Comparison of ENCODE assay signal across 9 mouse cellular contexts in the genomic region with DNA sequence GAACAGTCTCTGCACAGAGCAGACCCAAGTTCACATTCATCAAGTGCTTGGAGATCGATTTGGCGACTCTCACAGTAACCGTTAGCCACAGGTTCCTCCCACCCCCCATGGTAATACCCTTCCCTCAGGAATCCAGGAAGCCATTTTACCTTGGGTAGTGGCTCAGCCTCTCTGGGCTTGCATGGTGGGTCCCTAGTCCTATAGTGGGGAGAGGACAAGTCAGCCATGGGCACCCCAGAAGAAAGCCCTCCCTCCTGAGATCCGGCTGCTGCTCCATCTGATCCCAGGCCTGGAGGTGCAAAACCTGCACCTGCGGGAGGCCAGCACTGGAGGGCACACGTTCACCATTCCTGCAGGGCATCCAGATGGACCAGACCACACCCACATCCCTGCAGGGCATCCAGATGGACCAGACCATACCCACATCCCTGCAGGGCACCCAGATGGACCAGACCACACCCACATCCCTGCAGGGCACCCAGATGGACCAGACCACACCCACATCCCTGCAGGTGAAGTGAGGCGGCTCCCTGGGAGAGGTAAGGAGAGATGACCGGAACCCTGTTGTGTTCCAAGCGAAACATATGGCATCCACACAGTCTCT. TPM values are rescaled to one million over a fixed set of nuclear protein-coding genes. Genes with fewer than 3 reads are reported as not detected.
DNase-seq lines count a peak whose midpoint lies in the region; ATAC-seq lines count a peak whose summit lies in the region.
"Had no signal": no experiment of that assay in that cellular context is flagged by ENCODE, and none has a peak within 500 bp of the region (broad histone marks: within the 10 kb centered on the region; RNA-seq: fewer than 3 reads in every experiment).

No protein-coding gene starts in this region.

- H3K9ac ChIP-seq in midbrain, embryonic 11.5 days (ENCODE audit: low read length) = no peak overlapping the region
- H3K9ac ChIP-seq in midbrain, embryonic 14.5 days (replicated peaks; ENCODE audit: low read length) = no peak overlapping the region
- H3K9ac ChIP-seq in hindbrain, embryonic 16.5 days (ENCODE audit: low read depth, low read length) = no peak overlapping the region
- no peak overlapping the region for H3K9ac ChIP-seq in stomach, embryonic 14.5 days (replicated peaks; ENCODE audit: low read depth, low read length)

- H3K4me2 ChIP-seq in midbrain, embryonic 11.5 days = no peak overlapping the region
- no peak overlapping the region for H3K4me2 ChIP-seq in midbrain, embryonic 14.5 days (ENCODE audit: low read length)
- no peak overlapping the region for H3K4me2 ChIP-seq in hindbrain, embryonic 16.5 days (ENCODE audit: low read length)
- H3K4me2 ChIP-seq in stomach, embryonic 14.5 days (replicated peaks; ENCODE audit: low read depth, low read length) = no peak overlapping the region

- no peaks in the 10 kb centered on the region for H3K9me3 ChIP-seq in midbrain, embryonic 11.5 days (ENCODE audit: control insufficient read depth, low read length)
- no peaks in the 10 kb centered on the region for H3K9me3 ChIP-seq in midbrain, embryonic 14.5 days (ENCODE audit: control insufficient read depth, low read length)
- no peaks in the 10 kb centered on the region for H3K9me3 ChIP-seq in hindbrain, embryonic 16.5 days (ENCODE audit: control insufficient read depth, low read length)
- H3K9me3 ChIP-seq in stomach, embryonic 14.5 days (ENCODE audit: control insufficient read depth, low read depth, low read length) = no peaks in the 10 kb centered on the region

- WGBS in midbrain, embryonic 11.5 days = 56% methylated on average over 9 of the region's 9 CpGs
- WGBS in midbrain, embryonic 14.5 days = 60% methylated on average over 9 of the region's 9 CpGs
- WGBS in hindbrain, embryonic 16.5 days = 54% methylated on average over 9 of the region's 9 CpGs
- WGBS in stomach, embryonic 14.5 days = 53% methylated on average over 9 of the region's 9 CpGs

- H3K4me1 ChIP-seq in midbrain, embryonic 11.5 days (ENCODE audit: control insufficient read depth, insufficient read depth, low read length) = no peaks in the 10 kb centered on the region
- no peaks in the 10 kb centered on the region for H3K4me1 ChIP-seq in midbrain, embryonic 14.5 days (ENCODE audit: control insufficient read depth, insufficient read depth, low read length)
- H3K4me1 ChIP-seq in hindbrain, embryonic 16.5 days (ENCODE audit: control insufficient read depth, insufficient read depth, low read depth, low read length) = no peaks in the 10 kb centered on the region
- no peaks in the 10 kb centered on the region for H3K4me1 ChIP-seq in stomach, embryonic 14.5 days (ENCODE audit: control insufficient read depth, insufficient read depth, low read length)

- H3K27ac ChIP-seq in midbrain, embryonic 11.5 days (ENCODE audit: low read depth, low read length) = no peak overlapping the region
- H3K27ac ChIP-seq in midbrain, embryonic 14.5 days (replicated peaks; ENCODE audit: low read depth, low read length) = no peak overlapping the region
- no peak overlapping the region for H3K27ac ChIP-seq in hindbrain, embryonic 16.5 days (ENCODE audit: low read depth, low read length)
- H3K27ac ChIP-seq in stomach, embryonic 14.5 days (ENCODE audit: low read length) = no peak overlapping the region

- H3K27me3 ChIP-seq in midbrain, embryonic 11.5 days (ENCODE audit: control insufficient read depth, insufficient read depth, low read length) = no peaks in the 10 kb centered on the region
- H3K27me3 ChIP-seq in midbrain, embryonic 14.5 days (ENCODE audit: control insufficient read depth, insufficient read depth, low read length) = no peaks in the 10 kb centered on the region
- H3K27me3 ChIP-seq in hindbrain, embryonic 16.5 days (replicated peaks; ENCODE audit: control insufficient read depth, insufficient read depth, low read length) = no peaks in the 10 kb centered on the region; the same call in 1 of the 2 replicates
- H3K27me3 ChIP-seq in stomach, embryonic 14.5 days (ENCODE audit: control insufficient read depth, insufficient read depth, low read length) = no peaks in the 10 kb centered on the region
- H3K27me3 ChIP-seq: Patski had no signal

- DNase-seq in heart, postnatal 4 days = peak; percentile 20
- no peak for DNase-seq in heart, adult 11 months
- peak; percentile 73 for DNase-seq in midbrain, embryonic 11.5 days (ENCODE audit: low spot score, missing footprints)
- DNase-seq in midbrain, embryonic 14.5 days = no peak
- no peak for DNase-seq in urinary bladder, postnatal 14 days (ENCODE audit: low spot score)

- no peaks in the 10 kb centered on the region for H3K36me3 ChIP-seq in midbrain, embryonic 11.5 days (ENCODE audit: control insufficient read depth, insufficient read depth, low read length)
- H3K36me3 ChIP-seq in midbrain, embryonic 14.5 days (ENCODE audit: control insufficient read depth, insufficient read depth, low read length) = no peaks in the 10 kb centered on the region
- no peaks in the 10 kb centered on the region for H3K36me3 ChIP-seq in hindbrain, embryonic 16.5 days (ENCODE audit: control insufficient read depth, insufficient read depth, low read length)
- no peaks in the 10 kb centered on the region for H3K36me3 ChIP-seq in stomach, embryonic 14.5 days (ENCODE audit: control insufficient read depth, insufficient read depth, low read length)

- H3K4me3 ChIP-seq in midbrain, embryonic 11.5 days (ENCODE audit: low read depth, low read length) = no peak overlapping the region
- H3K4me3 ChIP-seq in midbrain, embryonic 14.5 days (replicated peaks; ENCODE audit: low read depth, low read length) = no peak overlapping the region
- H3K4me3 ChIP-seq in hindbrain, embryonic 16.5 days (ENCODE audit: low read length) = no peak overlapping the region
- no peak overlapping the region for H3K4me3 ChIP-seq in stomach, embryonic 14.5 days (ENCODE audit: low read depth, low read length)

- ATAC-seq in midbrain, embryonic 11.5 days (ENCODE audit: low FRiP score) = peak; percentile 51
- no peak; the same call in 1 of the 2 replicates for ATAC-seq in midbrain, embryonic 14.5 days (ENCODE audit: low FRiP score, low TSS enrichment)
- peak; percentile 51 for ATAC-seq in hindbrain, embryonic 16.5 days
- ATAC-seq in stomach, embryonic 14.5 days (ENCODE audit: insufficient number of reproducible peaks, insufficient read depth, low FRiP score, low read depth) = peak; percentile 34; the same call in 1 of the 2 replicates
- ATAC-seq: Patski had no signal

RNA-seq across cellular contexts. Expression of gene Psmb7, which starts 31.6 kb away (rescaled TPM):
- 100 to 1,000 TPM; 252 to 254 TPM for total RNA-seq in heart, postnatal 4 days (2021)
- polyA plus RNA-seq in midbrain, embryonic 11.5 days (2014; fragmentation: Nextera tagmentation; extraction: Ambion mirVana) = 345 and 351 TPM in 2 replicates
- polyA plus RNA-seq in midbrain, embryonic 14.5 days (2014; fragmentation: Nextera tagmentation; extraction: Ambion mirVana) = 282 and 322 TPM in 2 replicates
- 273 and 299 TPM in 2 replicates for polyA plus RNA-seq in hindbrain, embryonic 16.5 days (2015; fragmentation: Nextera tagmentation; extraction: Ambion mirVana)
- 232 and 242 TPM in 2 replicates for polyA plus RNA-seq in stomach, embryonic 14.5 days (2014; fragmentation: Nextera tagmentation; extraction: Ambion mirVana)

RNA-seq across cellular contexts. Expression of gene Nr5a1, which starts 38.9 kb away (rescaled TPM):
- total RNA-seq in heart, postnatal 4 days (2021) = under 1 TPM; 0.10 to 0.14 TPM
- 0.04 TPM in 1 of 2 replicates, not detected in the other for polyA plus RNA-seq in midbrain, embryonic 11.5 days (2014; fragmentation: Nextera tagmentation; extraction: Ambion mirVana)
- polyA plus RNA-seq in midbrain, embryonic 14.5 days (2014; fragmentation: Nextera tagmentation; extraction: Ambion mirVana) = 0.07 TPM in 1 of 2 replicates, not detected in the other
- polyA plus RNA-seq in hindbrain, embryonic 16.5 days (2015; fragmentation: Nextera tagmentation; extraction: Ambion mirVana) = 0.16 TPM in 1 of 2 replicates, not detected in the other
- polyA plus RNA-seq in stomach, embryonic 14.5 days (2014; fragmentation: Nextera tagmentation; extraction: Ambion mirVana) = 0.28 and 0.41 TPM in 2 replicates
- total RNA-seq: heart, postnatal 25 days had no signal
- polyA plus RNA-seq: Patski had no signal

Comparison
In these comparisons a context has a peak if more than half of its experiments do, and no peak if none do; other contexts are left out.
1. DNase-seq: peak in heart, postnatal 4 days (single experiment) and midbrain, embryonic 11.5 days (single experiment); none in heart, adult 11 months (single experiment), midbrain, embryonic 14.5 days (single experiment) and urinary bladder, postnatal 14 days (single experiment).